Mouse (Mus musculus) small intestine, adult 2 months (tissue): ENCODE results near the gene Ppard.

ENCODE experiments used
- CTCF ChIP-seq: fragments of 200-500 bp; IDR thresholded peaks from 2 replicates; pipeline ENCODE4 v1.5.1; 2012; ENCODE audit warnings: low read depth, mild to moderate bottlenecking, control low read depth, inconsistent platforms, low read length, moderate library complexity, mixed read lengths; ENCODE audit not compliant: insufficient replicate concordance, insufficient read length; ENCODE audit errors: extremely low read depth
- POLR2A ChIP-seq: fragments of 200-500 bp; IDR thresholded peaks from 2 replicates; pipeline ENCODE4 v1.6.1; 2012; ENCODE audit warnings: low read depth, mild to moderate bottlenecking, control low read depth, inconsistent platforms, low read length, moderate library complexity

- TF ChIP-seq POLR2A (no peak), CTCF (no peak)
Observed at GRCm38 (mm10) chr17:28244714-28245113, 12.2 kb downstream of the Ppard start.
